Mouse (Mus musculus) layer of hippocampus, postnatal 25 days (tissue): ENCODE results near the gene Klrb1a. TPM values are rescaled to one million over a fixed set of nuclear protein-coding genes. Genes with fewer than 3 reads are reported as not detected.

ENCODE experiments used
- DNase-seq, 2 experiments: peaks; one replicate each; pipeline ENCODE4 v3.0.0; 2022; ENCODE audit warnings: mixed read lengths in 2 of 2, low spot score in 1 of 2; ENCODE audit errors: extremely low spot score in 1 of 2
- total RNA-seq, 2 experiments: library from RNA; stranded (reverse); gene quantifications; 2 replicates each; pipeline ENCODE4 v1.2.3; 2021

Gene Klrb1a
- total RNA-seq, 2 experiments from 2014 or later: not detected

GRCm38 (mm10) chr6:128602463-128603201 lies 20.7 kb downstream of the Klrb1a start:
- DNase-seq: no peak

GRCm38 (mm10) chr6:128602026-128602425 lies 21.3 kb downstream of the Klrb1a start:
- DNase-seq: no peak

GRCm38 (mm10) chr6:128599555-128599954 lies 23.8 kb downstream of the Klrb1a start:
- DNase-seq: peak in 1 of 2 experiments; percentile 31

GRCm38 (mm10) chr6:128598256-128599047 lies 24.9 kb downstream of the Klrb1a start:
- no peak for DNase-seq

GRCm38 (mm10) chr6:128597121-128597522 lies 26.2 kb downstream of the Klrb1a start:
- DNase-seq: peak; percentile 17 to 36

GRCm38 (mm10) chr6:128594651-128595050 lies 28.7 kb downstream of the Klrb1a start:
- DNase-seq: no peak

GRCm38 (mm10) chr6:128589426-128589825 lies 33.9 kb downstream of the Klrb1a start:
- DNase-seq: no peak

- no peak for DNase-seq
Measured at GRCm38 (mm10) chr6:128587619-128588018, 35.7 kb downstream of the Klrb1a start.

- DNase-seq: no peak
Measured at GRCm38 (mm10) chr6:128585642-128586245, 37.6 kb downstream of the Klrb1a start.

GRCm38 (mm10) chr6:128584070-128584660 lies 39.2 kb downstream of the Klrb1a start:
- no peak for DNase-seq

- DNase-seq: no peak
Measured at GRCm38 (mm10) chr6:128581508-128581907, 41.8 kb downstream of the Klrb1a start, which contains the start of gene A2ml1. Gene A2ml1 (minus strand): TSS chr6:128581608.

GRCm38 (mm10) chr6:128577301-128577700 lies 46.0 kb downstream of the Klrb1a start:
- DNase-seq: no peak

GRCm38 (mm10) chr6:128566589-128566988 lies 56.7 kb downstream of the Klrb1a start:
- DNase-seq: no peak

Other genes starting within 250 kb of the Klrb1a start
- 1 to 10 TPM in 1 of 2 experiments, under 1 TPM in 1; 0.94 to 1.2 TPM for gene Tex52, start 248.1 kb downstream of the Klrb1a start, total RNA-seq
- not detected for gene Gm44596, start 248.0 kb downstream of the Klrb1a start, total RNA-seq
- 10 to 100 TPM; 15.6 to 18.6 TPM for gene Nrip2, start 224.2 kb downstream of the Klrb1a start, total RNA-seq
- gene Itfg2, start 198.6 kb downstream of the Klrb1a start, total RNA-seq: 10 to 100 TPM; 19.8 to 25.3 TPM
- gene Fkbp4, start 184.9 kb downstream of the Klrb1a start, total RNA-seq: 100 to 1,000 TPM; 107 to 120 TPM
- gene Pzp, start 96.8 kb downstream of the Klrb1a start, total RNA-seq: not detected
- 10 to 100 TPM; 11.1 to 14.6 TPM for gene A2ml1, start 41.9 kb downstream of the Klrb1a start, total RNA-seq
- not detected for gene Clec2h, start 38.9 kb upstream of the Klrb1a start, total RNA-seq
- 1 to 10 TPM; 1.2 to 1.4 TPM for gene Klrb1, start 99.5 kb upstream of the Klrb1a start, total RNA-seq
- gene Klrb1c, start 165.7 kb upstream of the Klrb1a start, total RNA-seq: not detected
- not detected for gene Gm44511, start 202.8 kb upstream of the Klrb1a start, total RNA-seq
- not detected for gene Klrb1b, start 202.8 kb upstream of the Klrb1a start, total RNA-seq